Mouse (Mus musculus) CD4-positive, CD25-positive, alpha-beta regulatory T cell, adult 9 weeks (primary cell): ENCODE measurements around the gene Bach1. TPM values are rescaled to one million over a fixed set of nuclear protein-coding genes. Genes with fewer than 3 reads are reported as not detected.

ENCODE experiments used
- polyA plus RNA-seq: library from polyadenylated mRNA; unstranded; fragments of 100-300 nt; shearing (Covaris generic); gene quantifications from one replicate; pipeline ENCODE4 v1.2.1, GENCODE M21; 2017

Gene Bach1
- 4.5 TPM for polyA plus RNA-seq

GRCm38 (mm10) chr16:87698692-87699305 is at the start of gene Bach1:
TSS of gene Bach1 (plus strand) at chr16:87698945.

Other genes with a start within 250 kb of the Bach1 start
- 75.2 TPM for gene Usp16, start 244.2 kb upstream of the Bach1 start, polyA plus RNA-seq
- gene Cct8, start 203.1 kb upstream of the Bach1 start, polyA plus RNA-seq = 412 TPM
- not detected for gene Map3k7cl, start 145.6 kb upstream of the Bach1 start, polyA plus RNA-seq